Mouse (Mus musculus) hindlimb bud, embryonic 11.5 days (tissue): Measurements from ENCODE around the gene Sox5.

Source experiments
- DNase-seq: peaks from one replicate; pipeline ENCODE4 v3.0.0-alpha.2; 2012; ENCODE audit warnings: low read depth, low spot score; ENCODE audit errors: extremely low spot score

Sox5 gene

GRCm38 (mm10) chr6:144723024-144723423 lies 58.8 kb downstream of the Sox5 start:
- no peak for DNase-seq

GRCm38 (mm10) chr6:144720846-144721245 lies 60.9 kb downstream of the Sox5 start:
- no peak for DNase-seq

GRCm38 (mm10) chr6:144716376-144716775 lies 65.4 kb downstream of the Sox5 start:
- no peak for DNase-seq

GRCm38 (mm10) chr6:144711841-144712240 lies 69.9 kb downstream of the Sox5 start:
- no peak for DNase-seq

- no peak for DNase-seq
Observed at GRCm38 (mm10) chr6:144710816-144711215, 71.0 kb downstream of the Sox5 start.

- no peak for DNase-seq
Observed at GRCm38 (mm10) chr6:144709614-144710180, 72.1 kb downstream of the Sox5 start.

GRCm38 (mm10) chr6:144708410-144708809 lies 73.4 kb downstream of the Sox5 start:
- DNase-seq: no peak

- no peak for DNase-seq
Observed at GRCm38 (mm10) chr6:144707976-144708375, 73.8 kb downstream of the Sox5 start.

- DNase-seq: no peak
Observed at GRCm38 (mm10) chr6:144704962-144705361, 76.8 kb downstream of the Sox5 start.

GRCm38 (mm10) chr6:144695660-144696059 lies 86.1 kb downstream of the Sox5 start:
- no peak for DNase-seq

GRCm38 (mm10) chr6:144693211-144693899 lies 88.4 kb downstream of the Sox5 start:
- DNase-seq: no peak

GRCm38 (mm10) chr6:144691298-144692041 lies 90.3 kb downstream of the Sox5 start:
- no peak for DNase-seq

GRCm38 (mm10) chr6:144689076-144689475 lies 92.7 kb downstream of the Sox5 start:
- no peak for DNase-seq

- DNase-seq: no peak
Observed at GRCm38 (mm10) chr6:144687681-144688080, 94.1 kb downstream of the Sox5 start.

GRCm38 (mm10) chr6:144681045-144681789 lies 100.6 kb downstream of the Sox5 start:
- no peak for DNase-seq

GRCm38 (mm10) chr6:144677491-144678133 lies 104.2 kb downstream of the Sox5 start:
- no peak for DNase-seq

GRCm38 (mm10) chr6:144675111-144675510 lies 106.7 kb downstream of the Sox5 start:
- no peak for DNase-seq

- DNase-seq: no peak
Observed at GRCm38 (mm10) chr6:144673906-144674305, 107.9 kb downstream of the Sox5 start.

GRCm38 (mm10) chr6:144670433-144671167 lies 111.2 kb downstream of the Sox5 start:
- DNase-seq: no peak

- DNase-seq: no peak
Observed at GRCm38 (mm10) chr6:144666617-144667016, 115.2 kb downstream of the Sox5 start.
